Mouse (Mus musculus) embryonic stem cell, embryonic (primary cell): ENCODE data around the gene Hnrnpul1.

Source experiments
- CTCF ChIA-PET, 4 experiments: fragments of 300-600 bp in 2 of 4; fragments of 350-600 bp in 2 of 4; sonication (Branson Sonifier 250); formaldehyde crosslinking; loops; one replicate each; lab custom pipeline; 2022; ENCODE audit warnings: inconsistent platforms in 2 of 4; lab: Charles Lee
- POLR2A ChIA-PET, 4 experiments: fragments of 300-600 bp in 2 of 4; fragments of 350-600 bp in 2 of 4; sonication (Branson Sonifier 250); formaldehyde crosslinking; loops; one replicate each; lab custom pipeline; 2022; ENCODE audit warnings: antibody characterized with exemption in 4 of 4, inconsistent platforms in 1 of 4; lab: Charles Lee

Hnrnpul1 gene

DNA sequence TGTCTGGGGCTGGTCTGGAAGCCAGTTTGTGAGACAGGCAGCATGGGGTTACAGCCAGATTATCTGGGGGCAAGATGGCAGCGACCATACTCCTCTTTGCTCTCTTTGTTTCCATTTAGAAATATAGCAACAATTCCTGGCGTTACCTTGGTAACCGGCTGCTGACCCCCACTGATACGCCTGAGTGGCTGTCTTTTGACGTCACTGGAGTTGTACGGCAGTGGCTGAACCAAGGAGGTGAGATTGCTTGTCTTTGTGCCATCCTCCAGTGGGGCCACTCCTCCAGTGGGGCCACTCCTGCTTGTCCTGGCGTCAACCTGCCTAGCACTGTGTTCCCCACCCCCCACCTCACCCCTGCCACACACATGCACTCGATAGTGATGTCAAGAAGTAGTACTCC is 60.5 kb downstream of the Hnrnpul1 start:
- CTCF ChIA-PET, result no interaction called here
- POLR2A ChIA-PET, result interaction anchor here in 1 of 4 experiments (0.6 kb wide), 1 partner anchor 42 kb away, joined by 3 read pairs; no protein-coding TSS in a partner anchor

- CTCF ChIA-PET, result interaction anchor here in 1 of 4 experiments (1.7 to 3.0 kb wide), 2 partner anchors 14 kb away, joined by 6 to 15 read pairs; no protein-coding TSS in a partner anchor
- POLR2A ChIA-PET, result interaction anchor here in 2 of 4 experiments (0.6 to 2.1 kb wide), 4 partner anchors 10 to 21 kb away, joined by 3 to 6 read pairs (median 4); partner anchors contain the start of gene B9d2 (in 1 of the 2)
Measured at GRCm38 (mm10) chr7:25690051-25690450, 64.5 kb downstream of the Hnrnpul1 start.

DNA sequence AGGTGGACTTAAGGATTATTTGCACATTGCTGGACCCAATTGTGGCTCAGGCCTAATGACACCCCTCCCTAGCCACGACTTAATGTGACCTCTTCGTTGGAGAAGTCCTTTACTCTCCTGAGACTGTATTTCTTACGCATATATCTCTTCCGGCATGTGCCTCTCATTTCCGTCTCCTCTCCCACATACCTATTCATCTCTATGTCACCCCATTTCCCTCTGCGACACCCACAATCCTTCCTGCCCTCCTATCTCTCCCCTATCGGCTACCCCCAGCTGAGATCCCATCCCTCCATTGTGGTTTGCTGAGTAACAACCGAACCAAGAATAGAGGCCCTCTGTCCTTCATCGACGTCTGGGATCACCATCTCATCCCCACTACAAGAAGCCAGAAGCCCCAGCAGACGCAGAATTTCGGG is 64.9 kb downstream of the Hnrnpul1 start:
- POLR2A ChIA-PET, result interaction anchor here in 2 of 4 experiments (0.6 to 2.5 kb wide), 5 partner anchors 10 to 32 kb away, joined by 3 to 10 read pairs (median 6); partner anchors contain the start of gene B9d2 (in 1 of the 2)
- CTCF ChIA-PET, result interaction anchor here in 1 of 4 experiments (3.0 kb wide), 1 partner anchor 14 kb away, joined by 15 read pairs; no protein-coding TSS in a partner anchor

- ChIA-PET POLR2A (interaction anchor here (0.6 to 2.5 kb wide), 12 partner anchors 9 to 391 kb away, joined by 3 to 10 read pairs (median 4); partner anchors contain the start of genes B9d2 (in 1 of the 4), Bckdha (in 1 of the 4), Exosc5 (in 1 of the 4) and Pafah1b3 (in 1 of the 4)), CTCF (interaction anchor here in 1 of 4 experiments (1.4 to 3.0 kb wide), 2 partner anchors 11 to 15 kb away, joined by 9 to 15 read pairs; no protein-coding TSS in a partner anchor)
Measured at GRCm38 (mm10) chr7:25688810-25689586, 65.6 kb downstream of the Hnrnpul1 start.

DNA sequence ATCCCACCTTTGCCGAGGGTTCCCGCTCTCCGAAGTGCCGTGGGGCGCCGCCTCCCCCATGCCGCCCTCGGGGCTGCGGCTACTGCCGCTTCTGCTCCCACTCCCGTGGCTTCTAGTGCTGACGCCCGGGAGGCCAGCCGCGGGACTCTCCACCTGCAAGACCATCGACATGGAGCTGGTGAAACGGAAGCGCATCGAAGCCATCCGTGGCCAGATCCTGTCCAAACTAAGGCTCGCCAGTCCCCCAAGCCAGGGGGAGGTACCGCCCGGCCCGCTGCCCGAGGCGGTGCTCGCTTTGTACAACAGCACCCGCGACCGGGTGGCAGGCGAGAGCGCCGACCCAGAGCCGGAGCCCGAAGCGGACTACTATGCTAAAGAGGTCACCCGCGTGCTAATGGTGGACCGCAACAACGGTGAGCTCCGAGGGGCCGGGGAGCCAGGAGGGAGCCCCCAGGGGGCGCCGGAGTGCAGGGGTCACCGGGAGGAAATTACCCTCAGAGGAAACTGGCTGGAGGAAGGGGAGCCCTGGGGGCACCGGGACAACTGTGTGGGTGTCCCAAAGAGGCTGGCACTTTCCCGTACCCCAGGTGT is 66.7 kb downstream of the Hnrnpul1 start:
- CTCF ChIA-PET, result interaction anchor here (0.5 to 3.0 kb wide), 17 partner anchors 9 to 582 kb away, joined by 3 to 15 read pairs (median 4); partner anchors contain the start of genes Cic (in 1 of the 4) and Tmem91 (in 1 of the 4)
- POLR2A ChIA-PET, result interaction anchor here (0.6 to 2.5 kb wide), 27 partner anchors 10 to 1621 kb away, joined by 3 to 13 read pairs (median 4); partner anchors contain the start of genes Bckdha (in 1 of the 4), Exosc5 (in 1 of the 4), Hnrnpul1 (in 1 of the 4) and Pafah1b3 (in 1 of the 4)

DNA sequence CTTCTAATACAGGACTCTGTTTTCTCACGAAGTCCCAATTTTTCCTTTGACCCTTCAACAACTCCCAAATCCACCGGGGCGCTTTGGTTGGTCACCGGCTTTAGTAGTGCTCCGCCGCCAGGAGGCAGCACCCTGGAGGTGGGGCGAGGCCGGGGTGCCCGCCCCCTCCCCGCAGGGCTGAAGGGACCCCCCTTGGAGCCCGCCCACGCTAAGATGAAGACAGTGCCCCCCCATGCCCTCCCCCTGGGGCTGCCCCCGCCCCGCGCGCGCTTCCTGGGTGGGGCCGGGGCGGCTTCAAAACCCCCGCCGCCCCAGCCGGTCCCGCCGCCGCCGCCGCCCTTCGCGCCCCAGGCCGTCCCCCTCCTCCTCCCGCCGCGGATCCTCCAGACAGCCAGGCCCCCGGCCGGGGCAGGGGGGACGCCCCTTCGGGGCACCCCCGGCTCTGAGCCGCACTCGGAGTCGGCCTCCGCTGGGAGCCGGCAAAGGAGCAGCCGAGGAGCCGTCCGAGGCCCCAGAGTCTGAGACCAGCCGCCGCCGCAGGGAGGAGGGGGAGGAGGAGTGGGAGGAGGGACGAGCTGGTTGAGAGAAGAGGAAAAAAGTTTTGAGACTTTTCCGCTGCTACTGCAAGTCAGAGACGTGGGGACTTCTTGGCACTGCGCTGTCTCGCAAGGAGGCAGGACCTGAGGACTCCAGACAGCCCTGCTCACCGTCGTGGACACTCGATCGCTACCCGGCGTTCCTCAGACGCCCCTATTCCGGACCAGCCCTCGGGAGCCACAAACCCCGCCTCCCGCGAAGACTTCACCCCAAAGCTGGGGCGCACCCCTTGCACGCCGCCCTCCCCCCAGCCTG is 67.7 kb downstream of the Hnrnpul1 start, which contains the start of gene Tgfb1:
Tgfb1 (plus strand) TSS at position 323 of the 852 bp plus-strand sequence.
- POLR2A ChIA-PET, result interaction anchor here (0.6 to 2.5 kb wide), 21 partner anchors 9 to 389 kb away, joined by 3 to 13 read pairs (median 4); partner anchors contain the start of genes Tmem91 (in 2 of the 4), Hnrnpul1 (in 1 of the 4) and Pafah1b3 (in 1 of the 4)
- CTCF ChIA-PET, result interaction anchor here (0.6 to 3.0 kb wide), 19 partner anchors 8 to 581 kb away, joined by 3 to 15 read pairs (median 4); partner anchors contain the start of genes Cic (in 1 of the 4) and Tmem91 (in 1 of the 4)

DNA sequence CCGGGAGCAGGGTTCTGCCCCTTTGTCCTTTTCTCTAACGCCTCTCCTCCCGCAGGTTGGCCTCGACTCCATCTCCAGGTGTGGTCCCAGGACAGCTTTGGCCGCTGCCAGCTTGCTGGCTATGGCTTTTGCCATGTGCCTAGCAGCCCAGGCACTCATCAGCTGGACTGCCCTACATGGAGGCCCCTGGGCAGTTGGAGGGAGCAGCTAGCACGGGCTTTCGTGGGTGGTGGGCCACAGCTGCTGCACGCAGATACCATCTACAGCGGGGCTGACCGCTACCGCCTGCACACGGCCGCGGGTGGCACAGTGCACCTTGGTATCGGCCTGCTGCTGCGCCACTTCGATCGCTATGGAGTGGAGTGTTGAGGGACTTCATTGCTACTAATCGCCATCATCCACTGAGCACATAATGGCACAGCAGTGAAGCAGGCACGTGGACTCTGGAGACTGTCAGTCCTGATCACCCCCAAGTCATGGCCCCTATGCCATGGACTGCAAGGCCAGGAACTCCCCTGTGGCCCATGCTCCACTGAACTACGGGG is 68.6 kb downstream of the Hnrnpul1 start:
- CTCF ChIA-PET, result interaction anchor here in 2 of 4 experiments (0.7 to 1.0 kb wide), 2 partner anchors 18 to 51 kb away, joined by 3 read pairs; no protein-coding TSS in a partner anchor
- POLR2A ChIA-PET, result interaction anchor here in 2 of 4 experiments (0.6 to 1.5 kb wide), 4 partner anchors 12 to 226 kb away, joined by 3 to 5 read pairs (median 4); no protein-coding TSS in a partner anchor

- CTCF ChIA-PET, result no interaction called here
- POLR2A ChIA-PET, result interaction anchor here in 1 of 4 experiments (0.9 to 1.2 kb wide), 2 partner anchors 8 to 10 kb away, joined by 3 to 5 read pairs; no protein-coding TSS in a partner anchor
Measured at GRCm38 (mm10) chr7:25684659-25685058, 69.9 kb downstream of the Hnrnpul1 start.

DNA sequence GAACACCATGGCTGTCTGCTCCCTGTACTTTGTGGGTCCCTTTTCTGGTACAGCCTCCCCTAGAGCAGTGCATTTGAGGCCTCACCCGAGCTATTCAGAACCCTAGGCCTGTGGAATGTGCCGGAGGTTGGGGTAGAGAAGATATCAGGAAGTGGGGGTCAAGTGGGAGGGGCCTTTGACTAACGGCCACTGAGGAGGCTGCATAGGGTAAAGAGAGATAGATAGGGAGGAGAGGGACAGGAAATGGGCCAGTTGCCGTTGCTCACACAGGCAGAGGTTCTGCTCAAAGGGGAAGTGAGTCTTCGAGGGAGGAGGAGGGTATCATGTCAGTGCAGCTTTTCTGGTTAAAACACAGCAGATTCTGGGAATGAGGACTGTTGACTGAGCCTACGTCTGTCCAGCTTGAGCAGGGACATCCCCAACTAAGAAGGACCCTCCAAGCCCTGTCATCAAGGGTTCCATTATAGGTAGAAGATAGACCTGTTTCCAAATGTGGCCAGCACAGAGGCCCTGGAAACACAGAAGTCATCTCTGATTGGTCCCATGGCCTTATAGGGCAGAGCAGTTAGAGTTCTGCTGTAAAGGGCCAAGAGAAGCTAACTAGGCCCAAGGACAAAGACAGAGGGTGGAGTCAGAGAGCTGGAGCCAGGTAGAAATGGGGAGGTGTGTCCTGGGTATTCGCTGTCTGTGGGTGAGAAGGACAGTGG is 70.9 kb downstream of the Hnrnpul1 start:
- ChIA-PET POLR2A (interaction anchor here in 3 of 4 experiments (0.6 to 2.0 kb wide), 9 partner anchors 9 to 718 kb away, joined by 3 to 9 read pairs (median 4); partner anchors contain the start of gene Tmem91 (in 1 of the 3)), CTCF (no interaction called here)

GRCm38 (mm10) chr7:25681341-25682231 is 73.0 kb downstream of the Hnrnpul1 start:
- CTCF ChIA-PET, result interaction anchor here in 2 of 4 experiments (0.6 to 2.5 kb wide), 9 partner anchors 12 to 266 kb away, joined by 3 to 9 read pairs (median 4); partner anchors contain the start of genes Bckdha (in 1 of the 2) and Exosc5 (in 1 of the 2)
- POLR2A ChIA-PET, result interaction anchor here (0.6 to 3.6 kb wide), 40 partner anchors 9 to 287 kb away, joined by 3 to 39 read pairs (median 4); partner anchors contain the start of genes Bckdha (in 2 of the 4), Exosc5 (in 2 of the 4), Dmac2 (in 1 of the 4) and Hnrnpul1 (in 1 of the 4)

GRCm38 (mm10) chr7:25680514-25681258 is 73.9 kb downstream of the Hnrnpul1 start, which contains the start of gene B9d2:
Gene B9d2, plus strand, starts transcription at chr7:25680780.
- ChIA-PET CTCF (interaction anchor here in 3 of 4 experiments (0.5 to 2.5 kb wide), 22 partner anchors 9 to 708 kb away, joined by 3 to 9 read pairs (median 4); partner anchors contain the start of genes Atp1a3 (in 1 of the 3), Bckdha (in 1 of the 3), Exosc5 (in 1 of the 3) and Hnrnpul1 (in 1 of the 3)), POLR2A (interaction anchor here (0.6 to 3.6 kb wide), 57 partner anchors 8 to 413 kb away, joined by 3 to 39 read pairs (median 4); partner anchors contain the start of genes Hnrnpul1 (in 3 of the 4), Bckdha (in 2 of the 4), Exosc5 (in 2 of the 4) and Cic (in 1 of the 4))

DNA sequence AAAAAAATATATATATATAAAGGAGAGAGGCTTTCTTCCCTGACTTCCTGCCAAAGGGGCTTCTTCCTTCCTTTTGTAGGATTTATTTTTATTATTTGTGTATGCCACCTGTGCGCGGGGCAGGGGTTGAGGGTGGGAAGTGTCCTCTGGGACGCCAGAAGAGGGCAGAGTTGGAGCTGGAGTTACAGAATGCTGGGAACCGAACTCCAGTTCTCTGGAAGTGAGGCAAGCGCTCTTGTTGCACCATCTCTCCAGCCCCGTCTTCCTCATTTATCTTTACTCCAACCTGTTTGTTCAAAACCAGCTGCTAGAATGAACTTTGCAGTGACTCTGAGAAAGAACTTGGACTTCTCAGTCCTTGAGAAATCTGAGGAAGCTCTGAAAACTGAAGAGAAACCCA is 74.6 kb downstream of the Hnrnpul1 start:
- POLR2A ChIA-PET, result interaction anchor here in 3 of 4 experiments (0.7 to 3.6 kb wide), 40 partner anchors 9 to 412 kb away, joined by 3 to 39 read pairs (median 4); partner anchors contain the start of genes Hnrnpul1 (in 3 of the 3), Bckdha (in 2 of the 3), Exosc5 (in 2 of the 3) and Cic (in 1 of the 3)

GRCm38 (mm10) chr7:25677013-25677412 is 77.5 kb downstream of the Hnrnpul1 start:
- ChIA-PET POLR2A (interaction anchor here in 2 of 4 experiments (0.6 to 4.2 kb wide), 7 partner anchors 8 to 68 kb away, joined by 3 to 26 read pairs (median 3); partner anchors contain the start of gene Exosc5 (in 2 of the 2)), CTCF (interaction anchor here in 1 of 4 experiments (1.2 kb wide), 1 partner anchor 11 kb away, joined by 3 read pairs; no protein-coding TSS in a partner anchor)

More for the DNA sequence above, 74.6 kb downstream of the Hnrnpul1 start:
- CTCF ChIA-PET, result interaction anchor here in 3 of 4 experiments (0.5 to 2.5 kb wide), 19 partner anchors 8 to 707 kb away, joined by 3 to 9 read pairs (median 4); partner anchors contain the start of genes Atp1a3 (in 1 of the 3), Bckdha (in 1 of the 3), Exosc5 (in 1 of the 3) and Hnrnpul1 (in 1 of the 3)
